Mouse (Mus musculus) C2C12 (cell line): ENCODE measurements around the gene Bcl9l.
A peak's percentile ranks its signal among the peaks of the same experiment; 100 is the strongest.

Source experiments
- CEBPB ChIP-seq: IDR thresholded peaks from one replicate; pipeline ENCODE4 v1.6.1; 2011; ENCODE audit warnings: low read depth, mild to moderate bottlenecking, control low read depth, moderate library complexity
- CTCF ChIP-seq: IDR thresholded peaks from one replicate; pipeline ENCODE4 v1.5.1; 2011; ENCODE audit not compliant: control insufficient read depth, insufficient read depth, insufficient read length
- MAX ChIP-seq: IDR thresholded peaks from one replicate; pipeline ENCODE4 v1.6.1; 2011; ENCODE audit warnings: mild to moderate bottlenecking, control low read depth
- MYOD1 ChIP-seq: IDR thresholded peaks from one replicate; pipeline ENCODE4 v1.6.1; 2011; ENCODE audit warnings: low read depth; ENCODE audit not compliant: control insufficient read depth, insufficient read length
- USF1 ChIP-seq: IDR thresholded peaks from one replicate; pipeline ENCODE4 v1.6.1; 2011; ENCODE audit warnings: low read depth, mild to moderate bottlenecking, control low read depth, moderate library complexity

- TF ChIP-seq CTCF, result peak; percentile 40
- TF ChIP-seq CEBPB, result no peak
- TF ChIP-seq USF1, result no peak
- TF ChIP-seq MYOD1, result no peak
- TF ChIP-seq MAX, result no peak
These were observed 5.0 kb upstream of the Bcl9l start for GRCm38 (mm10) chr9:44477339-44478228.
